Comparison of ENCODE assay signal across 18 mouse cellular contexts in genomic region chr1:91317656-91318055, GRCm38 (mm10). TPM values are rescaled to one million over a fixed set of nuclear protein-coding genes. Genes with fewer than 3 reads are reported as not detected.
"Had no signal": no experiment of that assay in that cellular context is flagged by ENCODE, and none has a peak within 500 bp of the region (broad histone marks: within the 10 kb centered on the region; RNA-seq: fewer than 3 reads in every experiment).

No protein-coding gene starts in this region.

- DNase-seq: layer of hippocampus, adult 9-11 months; layer of hippocampus, postnatal 36 days; lung, embryonic 14.5 days; lung, postnatal 10 days; lung, postnatal 4 days; midbrain, embryonic 14.5 days; right cerebral cortex, adult 18-20 months; right cerebral cortex, postnatal 25 days; thymus, postnatal 36 days had no signal

- H3K9me3 ChIP-seq: limb, embryonic 15.5 days; liver, embryonic 15.5 days; midbrain, embryonic 10.5 days; neural tube, embryonic 15.5 days had no signal

- H3K27ac ChIP-seq: limb, embryonic 15.5 days; liver, embryonic 15.5 days; midbrain, embryonic 10.5 days; neural tube, embryonic 15.5 days had no signal

- H3K4me1 ChIP-seq: neural tube, embryonic 15.5 days had no signal

- H3K9ac ChIP-seq: limb, embryonic 15.5 days; liver, embryonic 15.5 days; lung, embryonic 14.5 days; neural tube, embryonic 15.5 days had no signal

- ATAC-seq: inflammation-experienced regulatory T-cells, adult 6 months; intestine, postnatal 0 days had no signal

- H3K4me2 ChIP-seq: limb, embryonic 15.5 days; liver, embryonic 15.5 days; lung, embryonic 14.5 days; neural tube, embryonic 15.5 days had no signal

- H3K4me3 ChIP-seq: limb, embryonic 15.5 days; liver, embryonic 15.5 days; midbrain, embryonic 10.5 days; myocyte; neural tube, embryonic 15.5 days had no signal

- H3K36me3 ChIP-seq: limb, embryonic 15.5 days; neural tube, embryonic 15.5 days had no signal

- H3K27me3 ChIP-seq: limb, embryonic 15.5 days; liver, embryonic 15.5 days; neural tube, embryonic 15.5 days had no signal

RNA-seq across cellular contexts. Expression of gene Espnl, which starts 4.2 kb away (rescaled TPM):
- total RNA-seq: megakaryocyte, adult 5-6 weeks had no signal
- polyA plus RNA-seq: inflammation-experienced regulatory T-cells, adult 6 months; intestine, postnatal 0 days; lung, embryonic 14.5 days; midbrain, embryonic 10.5 days had no signal

RNA-seq across cellular contexts. Expression of gene Klhl30, which starts 33.2 kb away (rescaled TPM):
- total RNA-seq: layer of hippocampus, postnatal 36 days had no signal
- polyA plus RNA-seq: inflammation-experienced regulatory T-cells, adult 6 months; midbrain, embryonic 14.5 days had no signal

RNA-seq across cellular contexts. Expression of gene Erfe, which starts 48.6 kb away (rescaled TPM):
- total RNA-seq: layer of hippocampus, adult 18-20 months; layer of hippocampus, postnatal 36 days had no signal
- polyA plus RNA-seq: inflammation-experienced regulatory T-cells, adult 6 months had no signal
